Mouse (Mus musculus) induced T-regulatory cell, adult 2 months (primary cell): ENCODE measurements at regions not wholly inside any gene's neighbourhood (a gene's known extent, or its start where the extent isn't known, plus 50 kb on each side); places are given as distances from the start of the nearest gene placed in this dataset.

Experiments used
- DNase-seq: peaks from one replicate; pipeline ENCODE4 v3.0.0-alpha.2; 2012; ENCODE audit warnings: low read depth

- DNase-seq, result no peak
These were observed 285.0 kb downstream of the Rngtt start for GRCm38 (mm10) chr4:33594997-33595657.

GRCm38 (mm10) chr4:33595763-33596162 lies 285.7 kb downstream of the Rngtt start:
- no peak for DNase-seq

DNA sequence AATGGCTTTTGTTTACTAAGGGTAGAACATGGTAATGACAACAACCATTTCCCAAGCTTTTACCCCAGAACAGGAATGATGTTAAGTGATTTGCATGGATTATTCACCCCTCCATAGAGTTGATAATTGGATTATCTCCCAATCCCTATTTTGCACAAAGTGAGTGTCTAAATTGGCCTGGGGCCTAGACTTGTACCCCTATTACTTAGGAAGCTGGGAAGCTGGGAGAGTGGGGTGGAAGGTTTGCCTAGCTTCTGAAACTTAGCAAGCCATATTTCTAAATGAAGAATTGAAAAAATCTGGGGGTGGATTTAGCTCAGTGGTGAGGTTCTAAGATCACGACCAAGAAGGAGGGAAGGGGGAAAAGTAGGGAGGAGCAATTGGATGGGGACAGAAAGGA lies 289.9 kb downstream of the Rngtt start:
- no peak for DNase-seq

GRCm38 (mm10) chr4:33600805-33601204 lies 290.7 kb downstream of the Rngtt start:
- no peak for DNase-seq

DNA sequence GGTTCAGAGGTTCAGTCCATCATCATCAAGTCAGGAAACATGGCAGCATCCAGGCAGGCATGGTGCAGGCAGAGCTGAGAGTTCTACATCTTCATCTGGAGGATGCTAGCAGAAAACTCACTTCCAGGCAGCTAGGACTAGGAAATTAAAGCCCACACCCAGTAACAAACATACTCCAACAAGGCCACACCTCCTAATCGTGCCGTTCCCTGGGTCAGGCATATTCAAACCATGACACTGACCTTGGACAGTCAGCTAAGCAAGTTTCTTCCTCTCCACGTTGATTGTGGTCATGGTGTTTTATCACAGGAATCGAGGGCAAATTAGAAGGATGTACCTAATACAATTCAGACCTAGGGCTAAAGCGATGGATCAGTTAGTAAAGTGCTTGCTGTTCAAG lies 294.5 kb downstream of the Rngtt start:
- no peak for DNase-seq

GRCm38 (mm10) chr4:33639821-33640575 lies 284.4 kb upstream of the Cnr1 start:
- no peak for DNase-seq

GRCm38 (mm10) chr4:33640576-33641255 lies 283.7 kb upstream of the Cnr1 start:
- DNase-seq, result no peak

DNA sequence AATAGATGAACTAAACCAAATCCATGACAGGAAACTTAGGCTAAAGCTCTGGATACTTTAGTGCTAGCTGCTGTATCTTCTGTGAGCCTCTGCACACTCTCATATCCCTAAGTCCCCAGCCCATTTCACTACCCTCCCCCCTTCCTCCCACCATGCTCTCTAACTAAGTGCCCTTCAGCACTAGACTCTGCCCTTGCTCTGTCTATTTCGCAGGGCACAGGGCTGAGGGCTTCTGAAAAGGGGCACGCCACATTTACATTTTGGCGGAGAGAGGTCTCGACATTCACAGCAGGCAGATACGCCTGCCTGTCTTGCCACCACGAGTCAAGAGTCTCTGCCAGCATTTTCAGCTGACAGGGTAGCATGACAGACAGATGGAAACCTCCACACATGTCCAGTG lies 282.5 kb upstream of the Cnr1 start:
- no peak for DNase-seq

GRCm38 (mm10) chr4:33642526-33642925 lies 281.9 kb upstream of the Cnr1 start:
- no peak for DNase-seq

GRCm38 (mm10) chr4:33645217-33645616 lies 279.2 kb upstream of the Cnr1 start:
- no peak for DNase-seq

DNA sequence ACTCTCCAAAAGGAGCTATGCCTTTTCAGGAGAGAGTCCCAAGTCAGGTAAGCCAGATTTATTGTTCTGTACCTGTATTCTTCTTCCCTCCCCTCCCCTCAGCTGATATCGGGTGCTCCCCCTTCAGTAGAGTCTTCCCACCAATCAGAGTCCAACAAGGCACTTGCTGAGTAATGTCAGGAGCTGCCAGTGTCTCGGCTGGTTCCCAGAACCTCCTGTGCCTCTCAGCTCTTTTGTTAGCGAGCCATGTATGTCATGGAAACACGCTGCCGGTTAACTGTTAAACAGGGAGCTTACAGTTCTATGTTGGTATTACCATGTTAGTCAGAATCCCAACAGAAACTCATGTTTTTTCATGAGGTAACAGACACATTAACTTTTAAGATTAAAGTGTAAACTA lies 273.1 kb upstream of the Cnr1 start:
- DNase-seq, result no peak

DNA sequence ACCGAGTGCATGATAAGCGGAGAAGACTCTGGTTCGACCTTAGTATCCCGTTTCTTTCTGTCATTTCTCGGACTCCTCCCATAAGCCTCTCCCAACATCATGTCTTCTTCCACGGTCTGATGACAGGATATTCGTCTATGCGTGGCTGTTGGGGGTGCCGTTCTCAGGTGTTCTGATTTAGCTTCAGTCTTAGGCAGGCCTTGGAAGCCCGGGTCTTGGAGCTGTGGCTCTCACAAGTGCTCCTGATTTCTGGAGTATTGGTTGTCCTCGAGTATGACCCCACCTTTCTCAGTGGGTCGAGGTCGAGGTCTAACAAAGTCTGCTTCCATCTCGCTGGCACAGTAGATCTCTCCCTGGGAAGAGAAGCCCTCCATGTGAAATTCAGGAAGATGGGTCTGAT lies 264.6 kb upstream of the Cnr1 start:
- no peak for DNase-seq

DNA sequence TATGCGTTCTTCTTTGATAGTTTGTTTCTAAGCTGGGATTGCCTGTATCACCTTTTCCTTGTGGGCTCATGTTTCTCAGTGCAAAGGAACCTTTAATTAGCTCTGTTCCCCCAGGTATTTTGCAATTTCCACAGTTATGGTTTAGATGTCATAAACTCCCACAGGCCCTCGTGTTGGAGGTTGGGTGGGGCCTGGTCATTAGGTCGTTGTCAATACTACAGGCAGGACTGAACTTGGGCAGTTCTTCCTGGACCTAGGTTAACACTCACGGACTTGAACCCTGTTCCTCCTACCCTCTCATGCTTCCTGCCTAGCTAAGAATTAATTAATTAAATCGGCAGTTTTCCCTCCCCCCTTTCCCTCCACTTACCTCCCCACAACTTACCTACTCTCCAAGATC lies 263.8 kb upstream of the Cnr1 start:
- DNase-seq, result no peak

GRCm38 (mm10) chr4:33661862-33662261 lies 262.5 kb upstream of the Cnr1 start:
- DNase-seq, result no peak

GRCm38 (mm10) chr4:33662965-33663364 lies 261.4 kb upstream of the Cnr1 start:
- no peak for DNase-seq

GRCm38 (mm10) chr4:33663616-33664473 lies 260.5 kb upstream of the Cnr1 start:
- no peak for DNase-seq

DNA sequence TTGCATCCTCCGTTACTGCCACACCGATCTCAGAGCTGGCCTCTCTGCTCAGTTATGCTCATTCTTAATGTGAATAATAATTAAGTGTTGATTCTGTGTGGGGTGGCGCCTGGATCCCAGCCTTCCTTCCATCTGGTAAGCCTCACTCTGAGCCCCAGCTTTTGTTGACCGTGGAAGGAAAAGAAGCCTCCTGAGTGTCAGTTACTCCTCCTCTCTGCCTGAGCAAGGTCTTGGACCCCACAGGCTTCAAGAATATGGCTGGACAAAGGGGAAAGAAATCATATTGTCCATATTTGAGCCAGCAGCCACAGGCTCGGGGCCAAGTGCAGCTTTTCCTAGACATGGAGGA lies 259.9 kb upstream of the Cnr1 start:
- no peak for DNase-seq

DNA sequence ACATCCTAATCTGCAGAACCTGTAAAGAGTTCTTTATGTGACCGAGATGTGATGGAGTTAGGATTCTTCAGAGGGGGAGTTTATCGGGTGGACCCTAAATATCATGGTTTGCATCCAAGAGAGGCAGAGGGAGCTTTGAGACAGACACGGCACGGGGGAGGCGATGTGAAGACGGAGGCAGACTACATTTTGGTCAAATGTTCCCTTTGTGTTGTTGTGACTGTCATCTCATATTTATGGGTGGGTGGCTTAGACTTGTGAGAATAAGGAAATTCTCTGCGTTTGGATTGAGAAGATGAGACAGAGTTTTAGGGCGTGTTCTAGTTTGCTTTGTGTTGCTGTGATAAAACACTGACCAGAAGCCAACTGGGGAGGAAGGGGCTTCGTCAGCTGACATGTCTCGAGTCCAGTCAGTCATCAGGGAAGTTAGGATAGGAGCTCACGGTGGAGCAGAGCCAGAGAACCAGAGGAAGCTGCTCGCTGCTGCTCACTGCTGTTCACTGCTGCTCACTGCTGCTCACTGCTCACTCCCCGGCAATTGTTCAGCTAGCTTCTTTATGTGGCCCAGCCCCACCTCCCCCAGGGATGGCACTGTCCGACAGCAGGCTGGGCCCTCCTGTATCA lies 259.0 kb upstream of the Cnr1 start:
- no peak for DNase-seq

DNA sequence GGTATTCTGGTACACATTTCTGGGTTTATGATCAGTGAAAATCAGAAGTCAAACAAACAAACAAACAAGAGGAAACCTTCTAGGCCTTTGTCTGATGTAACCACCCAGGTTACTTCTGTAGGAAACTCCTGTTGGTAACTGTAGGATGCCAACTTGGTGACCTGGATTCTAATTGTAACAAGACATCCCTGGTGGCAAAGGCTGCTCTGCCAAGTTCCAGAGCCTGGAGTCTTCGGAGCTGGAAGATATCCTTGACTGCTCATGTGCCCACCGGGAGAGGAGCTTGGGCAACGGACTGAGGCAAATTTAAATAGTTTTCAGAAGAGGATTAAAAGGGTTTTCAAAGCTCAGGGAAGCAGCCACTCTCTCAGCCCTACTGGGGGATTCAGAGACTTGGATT lies 256.0 kb upstream of the Cnr1 start:
- DNase-seq, result no peak

GRCm38 (mm10) chr4:33675044-33675443 lies 249.3 kb upstream of the Cnr1 start:
- DNase-seq, result no peak

- DNase-seq, result no peak
These were observed 245.0 kb upstream of the Cnr1 start for GRCm38 (mm10) chr4:33679351-33679750.

DNA sequence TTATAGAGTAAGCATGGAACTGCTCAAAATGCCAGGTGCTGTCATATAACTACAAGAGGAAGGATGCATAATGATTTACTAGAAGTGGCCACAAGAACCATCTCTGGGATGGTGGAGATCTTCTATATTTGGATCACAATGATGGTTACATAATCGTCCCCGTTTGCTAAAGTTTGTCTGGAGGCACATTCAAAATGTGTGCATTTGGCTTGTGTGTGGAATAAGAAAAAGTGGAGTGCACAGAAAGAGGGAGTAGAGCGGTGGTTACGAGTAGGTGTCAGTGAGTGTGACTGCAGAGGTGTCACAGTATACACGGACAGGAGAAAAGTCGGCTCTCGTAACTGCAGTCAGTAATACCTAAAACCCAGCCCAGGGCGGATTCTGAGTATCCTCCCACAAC lies 238.3 kb upstream of the Cnr1 start:
- no peak for DNase-seq
